Mouse (Mus musculus): ENCODE measurements around the gene Itgb4.

The Itgb4 gene

GRCm38 (mm10) chr11:115974309-115975082 is at the start of gene Itgb4:
Gene Itgb4 (plus strand): TSS chr11:115974709.
- DNase-seq: no peak

GRCm38 (mm10) chr11:115929031-115929430 is 45.5 kb upstream of the Itgb4 start:
- DNase-seq: no peak

GRCm38 (mm10) chr11:115929818-115930217 is 44.7 kb upstream of the Itgb4 start:
- DNase-seq: no peak

- no peak for DNase-seq
These were observed 43.3 kb upstream of the Itgb4 start for GRCm38 (mm10) chr11:115931235-115931634.

GRCm38 (mm10) chr11:115933108-115933746 is 41.3 kb upstream of the Itgb4 start, which contains the start of the genes Sap30bp and Recql5:
Gene Sap30bp (plus strand): TSS chr11:115933282.
Gene Recql5 (minus strand): TSS chr11:115933477.
- DNase-seq: peak; percentile 96

GRCm38 (mm10) chr11:115933747-115934110 is 40.8 kb upstream of the Itgb4 start:
- DNase-seq: no peak

GRCm38 (mm10) chr11:115939690-115940329 is 34.7 kb upstream of the Itgb4 start:
- peak; percentile 66 for DNase-seq

GRCm38 (mm10) chr11:115941980-115942379 is 32.5 kb upstream of the Itgb4 start:
- DNase-seq: no peak

- no peak for DNase-seq
These were observed 29.3 kb upstream of the Itgb4 start for GRCm38 (mm10) chr11:115945247-115945646.

GRCm38 (mm10) chr11:115946221-115946828 is 28.2 kb upstream of the Itgb4 start:
- DNase-seq: no peak

- DNase-seq: no peak
These were observed 26.2 kb upstream of the Itgb4 start for GRCm38 (mm10) chr11:115948316-115948715.

- no peak for DNase-seq
These were observed 23.8 kb upstream of the Itgb4 start for GRCm38 (mm10) chr11:115950719-115951118.

- DNase-seq: no peak
These were observed 19.8 kb upstream of the Itgb4 start for GRCm38 (mm10) chr11:115954712-115955111.

- no peak for DNase-seq
These were observed 19.2 kb upstream of the Itgb4 start for GRCm38 (mm10) chr11:115955195-115955858.

GRCm38 (mm10) chr11:115956453-115956852 is 18.1 kb upstream of the Itgb4 start:
- no peak for DNase-seq

- DNase-seq: no peak
These were observed 16.5 kb upstream of the Itgb4 start for GRCm38 (mm10) chr11:115957971-115958370.

- no peak for DNase-seq
These were observed 15.5 kb upstream of the Itgb4 start for GRCm38 (mm10) chr11:115959018-115959417.

- DNase-seq: no peak
These were observed 11.7 kb upstream of the Itgb4 start for GRCm38 (mm10) chr11:115962651-115963412.

- no peak for DNase-seq
These were observed 9.4 kb upstream of the Itgb4 start for GRCm38 (mm10) chr11:115964977-115965604.

- DNase-seq: no peak
These were observed 5.6 kb upstream of the Itgb4 start for GRCm38 (mm10) chr11:115968731-115969405.
